Mouse (Mus musculus): ENCODE data around the gene Vinac1. TPM values are rescaled to one million over a fixed set of nuclear protein-coding genes. Genes with fewer than 3 reads are reported as not detected.

Vinac1 gene
- polyA plus RNA-seq, 1 experiment, result 0.36 TPM

- WGBS, result 69% methylated on average over 3 of the region's 3 CpGs
- Histone ChIP-seq H3K4me3 (replicated peaks; ENCODE audit: insufficient read depth, low read depth, low read length) (no peak overlapping the region), H3K4me1 (ENCODE audit: control insufficient read depth, insufficient read depth, low read length) (peaks cover 5% of the 10 kb centered on the region; the same call in 1 of the 2 replicates), H3K27me3 (ENCODE audit: control insufficient read depth, insufficient read depth, low read length) (no peaks in the 10 kb centered on the region), H3K27ac (ENCODE audit: insufficient read depth, low read length) (no peak overlapping the region)
- peak in 1 of 2 experiments; percentile 31 for DNase-seq
- TF ChIP-seq CTCF (IDR thresholded peaks at IDR 0.05; ENCODE audit: borderline replicate concordance, insufficient read depth, low read depth, low read length) (no peak), POLR2A (IDR thresholded peaks at IDR 0.05; ENCODE audit: borderline replicate concordance, insufficient read depth, low read length) (no peak)
Measured at GRCm38 (mm10) chr2:128984746-128985145, 63.2 kb downstream of the Vinac1 start.

GRCm38 (mm10) chr2:128975572-128975971, 72.4 kb downstream of the Vinac1 start:
- TF ChIP-seq CTCF (IDR thresholded peaks at IDR 0.05; ENCODE audit: borderline replicate concordance, insufficient read depth, low read depth, low read length), result no peak
- no peak for TF ChIP-seq POLR2A (IDR thresholded peaks at IDR 0.05; ENCODE audit: borderline replicate concordance, insufficient read depth, low read length)
- WGBS, result 81% methylated on average over 4 of the region's 4 CpGs
- no peak for DNase-seq
- Histone ChIP-seq H3K27ac (ENCODE audit: insufficient read depth, low read length) (no peak overlapping the region), H3K4me3 (replicated peaks; ENCODE audit: insufficient read depth, low read depth, low read length) (no peak overlapping the region), H3K27me3 (ENCODE audit: control insufficient read depth, insufficient read depth, low read length) (no peaks in the 10 kb centered on the region), H3K4me1 (ENCODE audit: control insufficient read depth, insufficient read depth, low read length) (no peaks in the 10 kb centered on the region; the same call in 1 of the 2 replicates)

Other genes with a start within 250 kb of the Vinac1 start
- gene Tmem87b, start 230.1 kb downstream of the Vinac1 start, polyA plus RNA-seq (2012; rRNA removed), result 28.0 and 28.7 TPM in 2 replicates
- gene Fbln7, start 185.2 kb downstream of the Vinac1 start, polyA plus RNA-seq (2012; rRNA removed), result 3.4 and 3.6 TPM in 2 replicates
- 6.5 and 7.3 TPM in 2 replicates for gene Zc3h8, start 104.1 kb downstream of the Vinac1 start, polyA plus RNA-seq (2012; rRNA removed)
- 7.8 and 9.4 TPM in 2 replicates for gene Zc3h6, start 80.8 kb downstream of the Vinac1 start, polyA plus RNA-seq (2012; rRNA removed)
- 4.4 and 4.9 TPM in 2 replicates for gene Gm10762, start 80.4 kb downstream of the Vinac1 start, polyA plus RNA-seq (2012; rRNA removed)
- gene Ttl, start 17.8 kb upstream of the Vinac1 start, polyA plus RNA-seq (2012; rRNA removed), result 23.3 and 23.5 TPM in 2 replicates
- gene Polr1b, start 52.8 kb upstream of the Vinac1 start, polyA plus RNA-seq (2012; rRNA removed), result 36.0 and 39.6 TPM in 2 replicates
- 25.7 and 27.1 TPM in 2 replicates for gene Chchd5, start 81.5 kb upstream of the Vinac1 start, polyA plus RNA-seq (2012; rRNA removed)
- 157 and 159 TPM in 2 replicates for gene Slc20a1, start 150.6 kb upstream of the Vinac1 start, polyA plus RNA-seq (2012; rRNA removed)
- gene Ckap2l, start 249.0 kb upstream of the Vinac1 start, polyA plus RNA-seq (2012; rRNA removed), result 0.18 and 0.30 TPM in 2 replicates

All from cerebellum, adult 2 months (tissue).